Mouse (Mus musculus): ENCODE data around the gene Git2. TPM values are rescaled to one million over a fixed set of nuclear protein-coding genes. Genes with fewer than 3 reads are reported as not detected.

Gene Git2
- polyA plus RNA-seq, 1 experiment from 2014 or later: 51.8 TPM

DNA sequence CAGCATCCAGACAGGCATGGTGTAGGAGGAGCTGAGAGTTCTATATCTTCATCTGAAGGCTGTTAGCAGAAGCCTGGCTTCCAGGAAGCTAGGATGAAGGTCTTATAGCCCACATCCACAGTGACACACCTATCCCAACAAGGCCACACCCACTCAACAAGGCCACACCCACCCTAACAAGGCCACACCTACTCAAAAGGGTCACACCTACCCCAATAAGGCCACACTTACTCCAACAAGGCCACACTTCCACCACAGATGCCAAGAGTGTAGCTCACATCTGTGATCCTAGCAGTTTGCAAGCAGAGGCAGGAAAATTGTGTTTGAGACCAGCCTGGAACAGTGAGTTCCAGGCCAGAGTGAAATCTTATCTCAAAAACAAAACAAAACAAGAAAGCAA, 87.4 kb downstream of the Git2 start:
- Histone ChIP-seq H3K4me1 (ENCODE audit: insufficient read depth) (peaks cover 5% of the 10 kb centered on the region; the same call in 1 of the 2 replicates), H3K4me3 (ENCODE audit: low read depth, low read length) (no peak overlapping the region), H3K27me3 (ENCODE audit: insufficient read depth, low read length) (no peaks in the 10 kb centered on the region), H3K27ac (ENCODE audit: low read depth) (no peak overlapping the region), H3K4me2 (no peak overlapping the region), H3K9me3 (ENCODE audit: low read depth, low read length) (no peaks in the 10 kb centered on the region), H3K9ac (no peak overlapping the region), H3K36me3 (ENCODE audit: insufficient read depth) (no peaks in the 10 kb centered on the region)
- TF ChIP-seq CTCF (IDR thresholded peaks at IDR 0.05; ENCODE audit: low read depth): no peak
- no peak for DNase-seq
- ATAC-seq (ENCODE audit: insufficient read depth): no peak

GRCm38 (mm10) chr5:114686726-114687210, 88.5 kb downstream of the Git2 start:
- TF ChIP-seq CTCF (IDR thresholded peaks at IDR 0.05; ENCODE audit: low read depth): no peak

DNA sequence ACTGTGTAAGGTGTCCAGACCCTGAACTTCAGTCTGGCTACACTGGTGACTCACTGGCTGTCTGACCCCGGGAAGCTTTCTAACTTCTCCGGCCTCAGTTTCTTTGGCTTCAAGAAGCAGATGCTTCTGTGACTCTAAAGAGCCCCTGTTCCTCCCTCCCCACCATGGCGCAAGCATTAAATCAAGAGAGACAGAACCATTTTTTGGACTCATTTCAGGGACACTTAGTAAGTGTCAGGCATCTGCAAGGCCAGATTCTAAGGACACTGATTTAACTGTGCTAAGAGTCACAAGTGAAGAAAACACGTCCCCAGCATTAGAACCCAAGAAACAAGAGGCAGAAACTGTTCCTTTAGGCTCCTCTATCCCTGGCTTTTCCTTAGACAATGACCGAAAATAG, 89.3 kb downstream of the Git2 start:
- Histone ChIP-seq H3K4me2 (no peak overlapping the region), H3K4me3 (ENCODE audit: low read depth, low read length) (no peak overlapping the region), H3K9ac (no peak overlapping the region), H3K9me3 (ENCODE audit: low read depth, low read length) (no peaks in the 10 kb centered on the region), H3K4me1 (ENCODE audit: insufficient read depth) (peaks cover 8% of the 10 kb centered on the region; the same call in 1 of the 2 replicates), H3K27me3 (ENCODE audit: insufficient read depth, low read length) (no peaks in the 10 kb centered on the region), H3K27ac (ENCODE audit: low read depth) (no peak overlapping the region), H3K36me3 (ENCODE audit: insufficient read depth) (no peaks in the 10 kb centered on the region)
- no peak for TF ChIP-seq CTCF (IDR thresholded peaks at IDR 0.05; ENCODE audit: low read depth)
- WGBS: 84% methylated on average over 5 of the region's 5 CpGs
- ATAC-seq (ENCODE audit: insufficient read depth): no peak
- DNase-seq: no peak

More at GRCm38 (mm10) chr5:114686726-114687210, 88.5 kb downstream of the Git2 start:
- no peaks in the 10 kb centered on the region for H3K36me3 ChIP-seq (ENCODE audit: insufficient read depth)
- peaks cover 8% of the 10 kb centered on the region for H3K4me1 ChIP-seq (ENCODE audit: insufficient read depth)
- no peak overlapping the region for H3K27ac ChIP-seq (ENCODE audit: low read depth)
- no peaks in the 10 kb centered on the region for H3K27me3 ChIP-seq (ENCODE audit: insufficient read depth, low read length)
- H3K9ac ChIP-seq: no peak overlapping the region
- no peak overlapping the region for H3K4me3 ChIP-seq (ENCODE audit: low read depth, low read length)
- WGBS: 55% methylated on average over 7 of the region's 7 CpGs
- DNase-seq (no peak), ATAC-seq (ENCODE audit: insufficient read depth) (no peak)
- no peak overlapping the region for H3K4me2 ChIP-seq
- no peaks in the 10 kb centered on the region for H3K9me3 ChIP-seq (ENCODE audit: low read depth, low read length)

DNA sequence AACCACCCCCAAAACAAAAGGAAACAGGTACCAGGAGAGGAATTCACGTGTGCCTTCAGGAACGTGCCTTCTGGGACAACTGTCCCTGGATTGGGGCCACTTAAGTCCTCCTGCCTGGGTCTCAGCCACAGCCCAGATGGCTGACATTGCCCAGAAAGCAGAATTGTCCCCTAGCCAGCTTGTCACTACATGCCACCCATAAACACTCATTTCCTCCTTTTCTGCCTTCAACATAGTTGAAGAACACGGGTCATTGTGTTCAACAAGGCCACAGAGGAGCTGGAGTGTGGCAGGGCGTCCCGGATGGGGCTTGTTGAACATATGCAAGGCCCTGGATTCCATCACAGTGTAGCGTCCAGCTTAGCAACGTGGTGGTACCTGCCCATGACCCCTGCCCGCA, 93.6 kb downstream of the Git2 start:
- Histone ChIP-seq H3K4me2 (no peak overlapping the region), H3K36me3 (ENCODE audit: insufficient read depth) (0 out of 2 replicates have a peak, but pooled peaks cover 6% of the 10 kb centered on the region), H3K27me3 (ENCODE audit: insufficient read depth, low read length) (no peaks in the 10 kb centered on the region), H3K4me3 (ENCODE audit: low read depth, low read length) (no peak overlapping the region), H3K27ac (ENCODE audit: low read depth) (peak overlapping the region; percentile 15; the same call in 1 of the 2 replicates), H3K9ac (no peak overlapping the region), H3K4me1 (ENCODE audit: insufficient read depth) (peaks cover 3% of the 10 kb centered on the region; the same call in 1 of the 2 replicates), H3K9me3 (ENCODE audit: low read depth, low read length) (no peaks in the 10 kb centered on the region)
- no peak for ATAC-seq (ENCODE audit: insufficient read depth)
- no peak for TF ChIP-seq CTCF (IDR thresholded peaks at IDR 0.05; ENCODE audit: low read depth)
- WGBS: 59% methylated on average over 8 of the region's 8 CpGs
- peak; percentile 50 for DNase-seq

GRCm38 (mm10) chr5:114680676-114681285, 94.5 kb downstream of the Git2 start:
- Histone ChIP-seq H3K9me3 (ENCODE audit: low read depth, low read length) (no peaks in the 10 kb centered on the region), H3K27ac (ENCODE audit: low read depth) (peak overlapping the region; percentile 15; the same call in 1 of the 2 replicates), H3K9ac (no peak overlapping the region), H3K4me2 (no peak overlapping the region), H3K27me3 (ENCODE audit: insufficient read depth, low read length) (no peaks in the 10 kb centered on the region), H3K4me3 (ENCODE audit: low read depth, low read length) (no peak overlapping the region), H3K4me1 (ENCODE audit: insufficient read depth) (peaks cover 3% of the 10 kb centered on the region; the same call in 1 of the 2 replicates), H3K36me3 (ENCODE audit: insufficient read depth) (0 out of 2 replicates have a peak, but pooled peaks cover 12% of the 10 kb centered on the region)
- DNase-seq (peak; percentile 33), ATAC-seq (ENCODE audit: insufficient read depth) (no peak)
- 52% methylated on average over 19 of the region's 19 CpGs for WGBS
- TF ChIP-seq CTCF (IDR thresholded peaks at IDR 0.05; ENCODE audit: low read depth): no peak

- no peaks in the 10 kb centered on the region for H3K9me3 ChIP-seq (ENCODE audit: low read depth, low read length)
- H3K36me3 ChIP-seq (ENCODE audit: insufficient read depth): 0 out of 2 replicates have a peak, but pooled peaks cover 12% of the 10 kb centered on the region
- WGBS: 66% methylated on average over 17 of the region's 17 CpGs
- no peak overlapping the region for H3K4me3 ChIP-seq (ENCODE audit: low read depth, low read length)
- peaks cover 3% of the 10 kb centered on the region; the same call in 1 of the 2 replicates for H3K4me1 ChIP-seq (ENCODE audit: insufficient read depth)
- TF ChIP-seq CTCF (IDR thresholded peaks at IDR 0.05; ENCODE audit: low read depth): no peak
- no peak overlapping the region for H3K9ac ChIP-seq
- no peaks in the 10 kb centered on the region for H3K27me3 ChIP-seq (ENCODE audit: insufficient read depth, low read length)
- ATAC-seq (ENCODE audit: insufficient read depth) (no peak), DNase-seq (no peak)
- H3K4me2 ChIP-seq: no peak overlapping the region
- 0 out of 2 replicates have a peak overlapping the region, but pooled peaks have one; percentile 12 for H3K27ac ChIP-seq (ENCODE audit: low read depth)
Measured at GRCm38 (mm10) chr5:114679841-114680591, 95.3 kb downstream of the Git2 start.

Small RNAs within 50 kb of the gene (microRNA-seq; reads per million reads assigned to microRNA genes)
- gene Mir7028 (ENCODE audit: borderline number of aligned reads): not detected

Other genes with a start within 250 kb of the Git2 start
- 2.3 and 2.5 TPM in 2 replicates for gene Fam222a, start 207.5 kb downstream of the Git2 start, polyA plus RNA-seq (2014; fragmentation: Nextera tagmentation; extraction: Ambion mirVana)
- gene Trpv4, start 117.1 kb downstream of the Git2 start, polyA plus RNA-seq (2014; fragmentation: Nextera tagmentation; extraction: Ambion mirVana): 1.0 and 1.6 TPM in 2 replicates
- 71.1 and 74.8 TPM in 2 replicates for gene Gltp, start 84.5 kb downstream of the Git2 start, polyA plus RNA-seq (2014; fragmentation: Nextera tagmentation; extraction: Ambion mirVana)
- 13.1 and 14.8 TPM in 2 replicates for gene Tchp, start 67.8 kb downstream of the Git2 start, polyA plus RNA-seq (2014; fragmentation: Nextera tagmentation; extraction: Ambion mirVana)
- gene Ankrd13a, start 840 bp downstream of the Git2 start, polyA plus RNA-seq (2014; fragmentation: Nextera tagmentation; extraction: Ambion mirVana): 83.2 and 86.4 TPM in 2 replicates
- gene 1500011B03Rik, start 48.0 kb upstream of the Git2 start, polyA plus RNA-seq (2014; fragmentation: Nextera tagmentation; extraction: Ambion mirVana): 86.4 and 88.6 TPM in 2 replicates
- gene 4930519G04Rik, start 78.1 kb upstream of the Git2 start, polyA plus RNA-seq (2014; fragmentation: Nextera tagmentation; extraction: Ambion mirVana): not detected in 2 replicates
- gene Gm9936, start 83.2 kb upstream of the Git2 start, polyA plus RNA-seq (2014; fragmentation: Nextera tagmentation; extraction: Ambion mirVana): 0.18 TPM in 1 of 2 replicates, not detected in the other
- 2.8 and 4.5 TPM in 2 replicates for gene Oasl2, start 121.4 kb upstream of the Git2 start, polyA plus RNA-seq (2014; fragmentation: Nextera tagmentation; extraction: Ambion mirVana)
- 0.50 TPM in 2 replicates for gene Oasl1, start 147.7 kb upstream of the Git2 start, polyA plus RNA-seq (2014; fragmentation: Nextera tagmentation; extraction: Ambion mirVana)
- 44.3 and 50.6 TPM in 2 replicates for gene 2210016L21Rik, start 166.6 kb upstream of the Git2 start, polyA plus RNA-seq (2014; fragmentation: Nextera tagmentation; extraction: Ambion mirVana)
- 0.05 TPM in 1 of 2 replicates, not detected in the other for gene Hnf1a, start 195.6 kb upstream of the Git2 start, polyA plus RNA-seq (2014; fragmentation: Nextera tagmentation; extraction: Ambion mirVana)
- gene Sppl3, start 235.6 kb upstream of the Git2 start, polyA plus RNA-seq (2014; fragmentation: Nextera tagmentation; extraction: Ambion mirVana): 32.8 and 39.6 TPM in 2 replicates

Measured in lung, embryonic 14.5 days (tissue).